Mouse (Mus musculus) kidney, embryonic 15.5 days (tissue): ENCODE measurements around the gene Mapkap1. TPM values are rescaled to one million over a fixed set of nuclear protein-coding genes. Genes with fewer than 3 reads are reported as not detected.

Experiments
- ATAC-seq: fragments of 200-750 bp; cut with Nextera tagmentation; replicated peaks from 2 replicates; pipeline ENCODE4 v1.8.0; 2017; ENCODE audit warnings: moderate TSS enrichment; ENCODE audit not compliant: low FRiP score
- H3K27ac ChIP-seq: fragments of 300-500 bp; sonication (generic); 2 replicates; pipeline ENCODE4 v1.5.1; 2015; ENCODE audit warnings: mild to moderate bottlenecking, inconsistent platforms
- H3K27me3 ChIP-seq: fragments of 300-500 bp; sonication (generic); 2 replicates; pipeline ENCODE4 v1.6.1; 2015; ENCODE audit warnings: inconsistent platforms
- H3K36me3 ChIP-seq: fragments of 300-500 bp; sonication (generic); 2 replicates; pipeline ENCODE4 v1.6.1; 2015; ENCODE audit warnings: inconsistent platforms
- H3K4me1 ChIP-seq: fragments of 300-500 bp; sonication (generic); 2 replicates; pipeline ENCODE4 v1.6.1; 2015; ENCODE audit warnings: inconsistent platforms
- H3K4me2 ChIP-seq: fragments of 300-500 bp; sonication (generic); 2 replicates; pipeline ENCODE4 v1.6.1; 2015; ENCODE audit warnings: moderate library complexity, mild to moderate bottlenecking, inconsistent platforms
- H3K4me3 ChIP-seq: fragments of 300-500 bp; sonication (generic); replicated peaks from 2 replicates; pipeline ENCODE4 v1.5.1; 2015; ENCODE audit warnings: mild to moderate bottlenecking, inconsistent platforms
- H3K9ac ChIP-seq: fragments of 300-500 bp; sonication (generic); 2 replicates; pipeline ENCODE4 v1.6.1; 2015; ENCODE audit warnings: mild to moderate bottlenecking, inconsistent platforms
- H3K9me3 ChIP-seq: fragments of 300-500 bp; sonication (generic); replicated peaks from 2 replicates; pipeline ENCODE4 v1.6.1; 2016; ENCODE audit warnings: inconsistent platforms
- WGBS: fragments of 180-500 bp; shearing (Covaris S2); methylation state at CpG from one replicate; pipeline ENCODE4 v1.1.7; 2015; ENCODE audit warnings: mixed read lengths; 5-methylcytosine and 5-hydroxymethylcytosine counted together
- polyA plus RNA-seq: library from polyadenylated mRNA; unstranded; fragments of >200 nt; fragmentation: Nextera tagmentation; extraction: Ambion mirVana; gene quantifications from 2 replicates; pipeline ENCODE4 v1.2.1, GENCODE M21; 2015

Mapkap1 gene
- polyA plus RNA-seq, 1 experiment from 2014 or later, result 86.4 TPM

- Histone ChIP-seq H3K4me1 (0 out of 2 replicates have a peak, but pooled peaks cover 4% of the 10 kb centered on the region), H3K9ac (no peak overlapping the region), H3K27ac (no peak overlapping the region), H3K9me3 (no peaks in the 10 kb centered on the region), H3K27me3 (no peaks in the 10 kb centered on the region), H3K4me3 (no peak overlapping the region), H3K4me2 (no peak overlapping the region), H3K36me3 (no peaks in the 10 kb centered on the region)
- 80% methylated on average over 5 of the region's 5 CpGs for WGBS
- no peak for ATAC-seq
Measured at GRCm38 (mm10) chr2:34515263-34515662, 108.7 kb downstream of the Mapkap1 start.

- 0 out of 2 replicates have a peak, but pooled peaks cover 4% of the 10 kb centered on the region for H3K4me1 ChIP-seq
- no peaks in the 10 kb centered on the region for H3K9me3 ChIP-seq
- no peak for ATAC-seq
- no peak overlapping the region for H3K4me3 ChIP-seq
- no peaks in the 10 kb centered on the region for H3K27me3 ChIP-seq
- H3K36me3 ChIP-seq, result peaks cover 4% of the 10 kb centered on the region
- 73% methylated on average over 2 of the region's 2 CpGs for WGBS
- no peak overlapping the region for H3K27ac ChIP-seq
- H3K9ac ChIP-seq, result no peak overlapping the region
- no peak overlapping the region for H3K4me2 ChIP-seq
Measured at GRCm38 (mm10) chr2:34518083-34518482, 111.5 kb downstream of the Mapkap1 start.

- ATAC-seq, result no peak
- Histone ChIP-seq H3K9me3 (no peaks in the 10 kb centered on the region), H3K27me3 (no peaks in the 10 kb centered on the region), H3K36me3 (peaks cover 8% of the 10 kb centered on the region), H3K4me3 (no peak overlapping the region), H3K4me1 (0 out of 2 replicates have a peak, but pooled peaks cover 4% of the 10 kb centered on the region), H3K9ac (no peak overlapping the region), H3K4me2 (no peak overlapping the region), H3K27ac (no peak overlapping the region)
- 89% methylated on average over 5 of the region's 5 CpGs for WGBS
Measured at GRCm38 (mm10) chr2:34518526-34518925, 112.0 kb downstream of the Mapkap1 start.

GRCm38 (mm10) chr2:34519525-34519924 is 113.0 kb downstream of the Mapkap1 start:
- Histone ChIP-seq H3K9ac (no peak overlapping the region), H3K9me3 (no peaks in the 10 kb centered on the region), H3K4me3 (no peak overlapping the region), H3K36me3 (peaks cover 8% of the 10 kb centered on the region), H3K27ac (no peak overlapping the region), H3K4me2 (no peak overlapping the region), H3K4me1 (0 out of 2 replicates have a peak, but pooled peaks cover 4% of the 10 kb centered on the region), H3K27me3 (no peaks in the 10 kb centered on the region)
- no peak; the same call in 1 of the 2 replicates for ATAC-seq
- 55% methylated on average over 6 of the region's 6 CpGs for WGBS

DNA sequence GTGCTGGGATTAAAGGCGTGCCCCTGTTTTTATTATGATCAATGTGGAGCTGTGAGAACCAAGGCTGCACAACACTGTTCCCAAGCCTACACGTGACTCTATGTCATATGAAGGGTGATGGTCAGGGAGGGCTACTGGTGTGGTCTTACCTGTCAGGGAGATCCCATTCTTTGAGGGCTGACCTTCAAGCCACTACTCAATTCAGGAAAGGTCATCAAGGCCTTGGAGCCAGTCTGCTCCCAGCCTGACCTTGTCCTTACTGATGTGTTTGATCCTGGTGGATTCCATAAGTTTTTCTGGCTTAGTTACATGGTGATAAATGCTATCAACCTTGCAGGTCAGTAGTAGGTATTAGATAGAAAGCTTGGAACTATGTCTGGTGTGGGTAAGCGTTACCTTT is 114.8 kb downstream of the Mapkap1 start:
- no peak for ATAC-seq
- Histone ChIP-seq H3K4me1 (peaks cover 7% of the 10 kb centered on the region), H3K27ac (no peak overlapping the region), H3K9me3 (no peaks in the 10 kb centered on the region), H3K9ac (no peak overlapping the region), H3K4me2 (no peak overlapping the region), H3K36me3 (peaks cover 8% of the 10 kb centered on the region), H3K27me3 (no peaks in the 10 kb centered on the region), H3K4me3 (no peak overlapping the region)
- 86% methylated on average over 3 of the region's 3 CpGs for WGBS

DNA sequence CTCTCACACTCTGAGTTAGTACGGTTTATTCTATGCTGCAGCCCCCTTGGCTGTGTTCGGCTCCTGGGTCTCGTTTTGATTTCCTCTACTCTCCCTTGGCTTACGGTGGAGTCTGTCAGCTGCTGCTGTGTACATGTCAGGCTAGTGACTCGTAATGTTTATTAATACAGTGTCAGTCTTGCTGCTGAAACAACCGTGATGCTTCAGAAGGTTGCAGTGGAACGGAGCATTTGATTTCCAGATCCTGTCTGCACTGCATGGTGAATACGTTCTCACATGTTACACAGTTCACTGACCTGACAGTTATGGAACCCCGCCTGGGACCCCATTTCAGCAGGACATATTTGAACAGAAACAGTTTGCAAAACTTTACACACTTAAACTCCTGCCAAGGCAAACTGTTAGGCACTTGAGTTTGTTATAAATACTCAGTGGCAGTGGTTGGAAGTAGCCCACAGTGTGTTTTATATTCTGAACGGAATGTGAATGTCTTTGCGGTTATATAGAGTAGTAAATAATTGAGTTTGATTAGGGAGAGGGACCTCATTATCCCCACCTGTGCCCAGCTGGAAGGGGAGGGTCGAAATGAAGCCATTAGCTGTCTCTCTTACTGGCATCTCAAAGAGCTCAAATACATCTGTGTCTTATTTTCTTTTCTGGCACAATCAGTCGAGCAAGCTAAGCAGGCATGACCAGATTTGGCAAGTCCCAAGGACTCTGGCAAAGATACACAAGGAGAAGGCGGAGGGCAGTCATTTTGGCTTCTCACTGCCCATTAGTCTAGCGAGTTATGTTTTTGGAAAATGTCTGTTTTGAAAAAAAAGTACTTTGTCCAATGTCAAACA is 120.2 kb downstream of the Mapkap1 start:
- no peak overlapping the region for H3K9ac ChIP-seq
- H3K4me1 ChIP-seq, result peaks cover 32% of the 10 kb centered on the region
- H3K4me2 ChIP-seq, result no peak overlapping the region
- peaks cover 8% of the 10 kb centered on the region; the same call in 1 of the 2 replicates for H3K36me3 ChIP-seq
- no peak overlapping the region for H3K4me3 ChIP-seq
- WGBS, result 49% methylated on average over 15 of the region's 15 CpGs
- no peak for ATAC-seq
- peak overlapping the region; percentile 14; the same call in 1 of the 2 replicates for H3K27ac ChIP-seq
- no peaks in the 10 kb centered on the region for H3K27me3 ChIP-seq
- H3K9me3 ChIP-seq, result no peaks in the 10 kb centered on the region

DNA sequence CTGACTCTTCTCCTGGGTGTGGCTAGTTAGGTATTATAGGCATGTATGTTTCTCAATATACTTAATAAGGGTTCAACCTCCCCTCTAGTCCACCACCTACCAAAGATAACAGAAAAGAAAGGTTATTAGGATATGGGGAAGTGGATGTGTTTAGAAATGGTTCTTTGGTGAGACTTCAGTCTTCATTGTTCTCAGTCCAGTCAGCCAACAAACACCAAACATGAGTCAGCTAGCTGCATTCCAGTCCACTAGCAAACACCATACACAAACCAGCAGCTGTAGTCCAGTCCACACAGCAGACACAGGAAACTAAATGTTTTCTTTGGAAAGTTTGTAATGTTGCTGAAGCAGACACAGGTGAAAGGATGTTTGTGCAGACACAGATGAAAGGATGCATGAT is 121.9 kb downstream of the Mapkap1 start:
- Histone ChIP-seq H3K27me3 (no peaks in the 10 kb centered on the region), H3K4me2 (no peak overlapping the region), H3K4me1 (peaks cover 32% of the 10 kb centered on the region), H3K9ac (no peak overlapping the region), H3K9me3 (no peaks in the 10 kb centered on the region), H3K27ac (no peak overlapping the region), H3K4me3 (no peak overlapping the region), H3K36me3 (0 out of 2 replicates have a peak, but pooled peaks cover 3% of the 10 kb centered on the region)
- ATAC-seq, result no peak

GRCm38 (mm10) chr2:34530042-34530441 is 123.5 kb downstream of the Mapkap1 start:
- Histone ChIP-seq H3K9ac (no peak overlapping the region), H3K27ac (no peak overlapping the region), H3K9me3 (no peaks in the 10 kb centered on the region), H3K4me3 (no peak overlapping the region), H3K4me1 (peaks cover 30% of the 10 kb centered on the region), H3K4me2 (no peak overlapping the region), H3K27me3 (no peaks in the 10 kb centered on the region), H3K36me3 (0 out of 2 replicates have a peak, but pooled peaks cover 3% of the 10 kb centered on the region)
- no peak for ATAC-seq
- WGBS, result 46% methylated on average over 3 of the region's 3 CpGs

GRCm38 (mm10) chr2:34531801-34532298 is 125.3 kb downstream of the Mapkap1 start:
- no peaks in the 10 kb centered on the region for H3K9me3 ChIP-seq
- no peak overlapping the region for H3K9ac ChIP-seq
- 0 out of 2 replicates have a peak, but pooled peaks cover 3% of the 10 kb centered on the region for H3K36me3 ChIP-seq
- peaks cover 24% of the 10 kb centered on the region for H3K4me1 ChIP-seq
- 48% methylated on average over 3 of the region's 3 CpGs for WGBS
- no peak overlapping the region for H3K4me3 ChIP-seq
- H3K27me3 ChIP-seq, result no peaks in the 10 kb centered on the region
- H3K27ac ChIP-seq, result peak overlapping the region; percentile 52; the same call in 1 of the 2 replicates
- ATAC-seq, result no peak; the same call in 1 of the 2 replicates
- no peak overlapping the region for H3K4me2 ChIP-seq

- 84% methylated on average over 1 of the region's 1 CpGs for WGBS
- Histone ChIP-seq H3K4me3 (no peak overlapping the region), H3K27ac (peak overlapping the region; percentile 28; the same call in 1 of the 2 replicates), H3K36me3 (0 out of 2 replicates have a peak, but pooled peaks cover 3% of the 10 kb centered on the region), H3K4me1 (peaks cover 20% of the 10 kb centered on the region; the same call in 1 of the 2 replicates), H3K9me3 (no peaks in the 10 kb centered on the region), H3K4me2 (no peak overlapping the region), H3K9ac (no peak overlapping the region), H3K27me3 (no peaks in the 10 kb centered on the region)
- no peak for ATAC-seq
Measured at GRCm38 (mm10) chr2:34532394-34532793, 125.8 kb downstream of the Mapkap1 start.

- H3K4me2 ChIP-seq, result no peak overlapping the region
- peaks cover 8% of the 10 kb centered on the region; the same call in 1 of the 2 replicates for H3K36me3 ChIP-seq
- no peak overlapping the region for H3K4me3 ChIP-seq
- H3K27ac ChIP-seq, result no peak overlapping the region
- no peaks in the 10 kb centered on the region for H3K27me3 ChIP-seq
- no peaks in the 10 kb centered on the region for H3K9me3 ChIP-seq
- H3K9ac ChIP-seq, result no peak overlapping the region
- peaks cover 17% of the 10 kb centered on the region; the same call in 1 of the 2 replicates for H3K4me1 ChIP-seq
- no peak for ATAC-seq
Measured at GRCm38 (mm10) chr2:34533281-34533680, 126.7 kb downstream of the Mapkap1 start.

GRCm38 (mm10) chr2:34534996-34535395 is 128.4 kb downstream of the Mapkap1 start:
- Histone ChIP-seq H3K4me3 (no peak overlapping the region), H3K36me3 (peaks cover 8% of the 10 kb centered on the region; the same call in 1 of the 2 replicates), H3K27me3 (no peaks in the 10 kb centered on the region), H3K4me1 (peaks cover 16% of the 10 kb centered on the region; the same call in 1 of the 2 replicates), H3K9ac (no peak overlapping the region), H3K4me2 (no peak overlapping the region), H3K9me3 (no peaks in the 10 kb centered on the region), H3K27ac (no peak overlapping the region)
- 64% methylated on average over 12 of the region's 12 CpGs for WGBS
- ATAC-seq, result no peak
